Mouse (Mus musculus) liver, embryonic 14.5 days (tissue): ENCODE results near the gene Apold1. TPM values are rescaled to one million over a fixed set of nuclear protein-coding genes. Genes with fewer than 3 reads are reported as not detected.

Experiments
- ATAC-seq: fragments of 200-750 bp; cut with Nextera tagmentation; 2 replicates; pipeline ENCODE4 v1.8.0; 2017; ENCODE audit warnings: moderate number of reproducible peaks, mild to moderate bottlenecking, moderate library complexity; ENCODE audit not compliant: insufficient read depth
- DNase-seq, 3 experiments: peaks; one replicate each; pipeline ENCODE4 v3.0.0-alpha.2; 2012 to 2013; ENCODE audit warnings: low read depth in 3 of 3, low spot score in 3 of 3
- H3K27ac ChIP-seq: fragments of 300-500 bp; sonication (generic); 2 replicates; pipeline ENCODE4 v1.5.1; 2014; ENCODE audit warnings: moderate library complexity, mild to moderate bottlenecking, control low read depth, inconsistent platforms
- H3K27me3 ChIP-seq: fragments of 300-500 bp; sonication (generic); 2 replicates; pipeline ENCODE4 v1.6.1; 2014; ENCODE audit warnings: mild to moderate bottlenecking, low read length, moderate library complexity; ENCODE audit not compliant: control insufficient read depth, insufficient read depth
- H3K36me3 ChIP-seq: fragments of 300-500 bp; sonication (generic); replicated peaks from 2 replicates; pipeline ENCODE4 v1.6.1; 2014; ENCODE audit warnings: low read depth; ENCODE audit not compliant: control insufficient read depth, insufficient read depth
- H3K4me1 ChIP-seq, 2 experiments: fragments of 200-500 bp in 1 of 2; fragments of 300-500 bp in 1 of 2; sonication (generic) in 1 of 2; replicated peaks; 2 replicates each; pipeline ENCODE4 v1.6.1; 2012 to 2014; ENCODE audit warnings: antibody characterized with exemption in 1 of 2, inconsistent platforms in 1 of 2, low read length in 1 of 2; ENCODE audit not compliant: control insufficient read depth in 2 of 2, insufficient read depth in 2 of 2
- H3K4me2 ChIP-seq: fragments of 300-500 bp; sonication (generic); 2 replicates; pipeline ENCODE4 v1.6.1; 2014; ENCODE audit warnings: low read depth, mild to moderate bottlenecking, control low read depth, moderate library complexity
- H3K4me3 ChIP-seq, 2 experiments: fragments of 200-500 bp in 1 of 2; fragments of 300-500 bp in 1 of 2; sonication (generic) in 1 of 2; 2 replicates each; pipeline ENCODE4 v1.5.1; 2012 to 2014; ENCODE audit warnings: low read depth in 2 of 2, low read length in 2 of 2, mild to moderate bottlenecking in 2 of 2, control low read depth in 1 of 2, inconsistent platforms in 1 of 2, moderate library complexity in 1 of 2; ENCODE audit not compliant: insufficient read depth in 1 of 2
- H3K9ac ChIP-seq: fragments of 300-500 bp; sonication (generic); replicated peaks from 2 replicates; pipeline ENCODE4 v1.6.1; 2014; ENCODE audit warnings: mild to moderate bottlenecking, control low read depth, moderate library complexity
- H3K9me3 ChIP-seq: fragments of 300-500 bp; sonication (generic); 2 replicates; pipeline ENCODE4 v1.6.1; 2016; ENCODE audit warnings: low read length, mixed read lengths; ENCODE audit not compliant: control insufficient read depth
- CTCF ChIP-seq: IDR thresholded peaks from 2 replicates; pipeline ENCODE4 v1.5.1; 2016; ENCODE audit warnings: antibody characterized with exemption, low read depth, control low read depth
- EP300 ChIP-seq: IDR thresholded peaks from 2 replicates; pipeline ENCODE4 v1.6.1; 2016; ENCODE audit warnings: antibody characterized with exemption, low read depth
- WGBS: fragments of 180-500 bp; shearing (Covaris S2); extraction: QIAGEN DNeasy Blood & Tissue Kit; methylation state at CpG from one replicate; pipeline ENCODE4 v1.1.7; 2014; ENCODE audit not compliant: insufficient replicate concordance; 5-methylcytosine and 5-hydroxymethylcytosine counted together
- polyA plus RNA-seq, 2 experiments: library from polyadenylated mRNA; depleted of rRNA in 1 of 2; stranded (reverse) in 1 of 2; unstranded in 1 of 2; fragments of >200 nt; fragmentation: Nextera tagmentation in 1 of 2; extraction: Ambion mirVana in 1 of 2; gene quantifications; 2 replicates each; pipeline versions ENCODE4 v1.2.1 to v1.2.3; 2012 to 2014

The Apold1 gene
- polyA plus RNA-seq, 2 experiments = 0.95 to 1.6 TPM

DNA sequence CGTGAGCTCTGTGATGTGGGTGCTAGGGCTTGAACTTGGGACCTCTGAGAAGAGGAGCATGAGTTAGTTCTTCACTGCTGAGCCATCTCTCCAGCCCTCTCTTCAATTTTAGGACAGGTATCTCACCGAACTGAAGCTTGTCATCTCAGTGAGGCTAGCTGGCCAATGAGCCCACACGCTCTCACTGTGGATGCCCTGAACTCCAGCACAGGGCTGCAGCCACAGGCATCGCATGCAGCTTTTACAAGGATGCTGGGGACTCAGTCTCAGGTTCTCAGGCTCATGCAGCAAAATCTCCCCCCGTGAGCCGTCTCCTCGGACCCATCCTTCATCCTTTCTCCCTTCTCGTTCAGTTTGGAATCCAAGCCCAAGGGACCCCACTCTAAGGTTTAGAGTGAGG, 16.6 kb downstream of the Apold1 start:
- Histone ChIP-seq H3K9ac (no peak overlapping the region), H3K27me3 (no peaks in the 10 kb centered on the region), H3K4me1 (no peaks in the 10 kb centered on the region; a peak in 1 of 4 replicates), H3K4me2 (no peak overlapping the region), H3K27ac (no peak overlapping the region), H3K36me3 (no peaks in the 10 kb centered on the region), H3K4me3 (no peak overlapping the region), H3K9me3 (no peaks in the 10 kb centered on the region)
- TF ChIP-seq EP300 = no peak
- TF ChIP-seq CTCF = no peak
- WGBS = 82% methylated on average over 8 of the region's 8 CpGs
- no peak for ATAC-seq
- DNase-seq = no peak

GRCm38 (mm10) chr6:134998781-134999180, 17.3 kb downstream of the Apold1 start:
- Histone ChIP-seq H3K27ac (no peak overlapping the region), H3K9me3 (no peaks in the 10 kb centered on the region), H3K4me2 (no peak overlapping the region), H3K36me3 (no peaks in the 10 kb centered on the region), H3K4me1 (no peaks in the 10 kb centered on the region; a peak in 1 of 4 replicates), H3K27me3 (no peaks in the 10 kb centered on the region), H3K4me3 (no peak overlapping the region), H3K9ac (no peak overlapping the region)
- no peak for TF ChIP-seq CTCF
- TF ChIP-seq EP300 = no peak
- WGBS = 71% methylated on average over 3 of the region's 3 CpGs
- no peak for ATAC-seq
- DNase-seq = no peak

- DNase-seq (no peak), ATAC-seq (no peak)
- no peak for TF ChIP-seq EP300
- Histone ChIP-seq H3K27ac (no peak overlapping the region), H3K36me3 (no peaks in the 10 kb centered on the region), H3K4me1 (no peaks in the 10 kb centered on the region), H3K9ac (no peak overlapping the region), H3K27me3 (no peaks in the 10 kb centered on the region), H3K4me2 (no peak overlapping the region), H3K4me3 (no peak overlapping the region), H3K9me3 (no peaks in the 10 kb centered on the region)
- 62% methylated on average over 4 of the region's 4 CpGs for WGBS
Observed at GRCm38 (mm10) chr6:135000272-135000671, 18.8 kb downstream of the Apold1 start.

GRCm38 (mm10) chr6:135001991-135002390, 20.5 kb downstream of the Apold1 start:
- no peak for ATAC-seq
- WGBS = 48% methylated on average over 4 of the region's 4 CpGs

GRCm38 (mm10) chr6:135006372-135006771, 24.9 kb downstream of the Apold1 start:
- H3K4me3 ChIP-seq = no peak overlapping the region
- no peak overlapping the region; the same call in 1 of the 2 replicates for H3K9ac ChIP-seq
- no peaks in the 10 kb centered on the region for H3K27me3 ChIP-seq
- H3K9me3 ChIP-seq = no peaks in the 10 kb centered on the region
- ATAC-seq = peak; percentile 77
- H3K4me2 ChIP-seq = peak overlapping the region; percentile 41
- no peaks in the 10 kb centered on the region for H3K36me3 ChIP-seq
- peak overlapping the region; percentile 47; the same call in 1 of the 2 replicates for H3K27ac ChIP-seq
- peak; percentile 50; the same call in 1 of the 2 replicates for TF ChIP-seq EP300
- no peak for TF ChIP-seq CTCF
- WGBS = 17% methylated on average over 4 of the region's 4 CpGs
- H3K4me1 ChIP-seq = peaks cover 28 to 41% of the 10 kb centered on the region in 2 experiments
- DNase-seq = peak in 1 of 3 experiments; percentile 47

More at GRCm38 (mm10) chr6:135001991-135002390, 20.5 kb downstream of the Apold1 start:
- no peak overlapping the region for H3K9ac ChIP-seq
- H3K9me3 ChIP-seq = no peaks in the 10 kb centered on the region
- H3K27ac ChIP-seq = no peak overlapping the region
- no peak overlapping the region for H3K4me3 ChIP-seq
- DNase-seq = no peak
- no peaks in the 10 kb centered on the region for H3K27me3 ChIP-seq
- H3K4me2 ChIP-seq = no peak overlapping the region
- no peaks in the 10 kb centered on the region for H3K36me3 ChIP-seq
- peaks cover 9 to 11% of the 10 kb centered on the region in 2 experiments for H3K4me1 ChIP-seq
- no peak for TF ChIP-seq EP300
- no peak for TF ChIP-seq CTCF
